Mouse (Mus musculus): ENCODE measurements around the gene Pramef12. TPM values are rescaled to one million over a fixed set of nuclear protein-coding genes. Genes with fewer than 3 reads are reported as not detected.

Gene Pramef12
- not detected for total RNA-seq (2023)

GRCm38 (mm10) chr4:144408290-144408689 is at the start of gene Pramef12:
TSS of gene Pramef12 (minus strand) at chr4:144408464.

GRCm38 (mm10) chr4:144453217-144453616 is 45.0 kb upstream of the Pramef12 start, which contains the start of gene Gm9944:
TSS of gene Gm9944 (minus strand) at chr4:144453317.

DNA sequence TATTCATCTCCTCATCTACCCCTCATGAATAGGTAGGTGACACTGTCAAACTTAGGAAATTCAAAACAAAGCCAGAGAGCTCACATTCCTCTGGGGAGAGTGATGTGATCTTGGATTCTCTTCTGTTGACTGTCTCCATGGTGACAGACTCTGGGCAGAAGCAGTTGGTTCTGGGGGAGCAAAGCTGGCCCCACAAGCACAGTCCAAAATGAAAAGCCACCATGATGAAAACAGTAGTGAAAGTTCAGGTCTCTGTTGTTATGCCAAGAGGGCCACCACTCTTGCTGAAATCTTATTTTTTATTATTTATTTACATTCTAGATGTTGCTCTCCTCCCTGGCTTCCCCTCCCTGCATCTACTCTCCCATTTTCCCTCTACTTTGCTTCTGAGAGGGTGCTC is 30.4 kb upstream of the Pramef12 start, which contains the start of gene 1700012P22Rik:
1700012P22Rik (minus strand) TSS at position 101 of the 400 bp plus-strand sequence.

GRCm38 (mm10) chr4:144377911-144378310 is 30.4 kb downstream of the Pramef12 start, which contains the start of gene Pramef20:
TSS of gene Pramef20 (minus strand) at chr4:144377933.

DNA sequence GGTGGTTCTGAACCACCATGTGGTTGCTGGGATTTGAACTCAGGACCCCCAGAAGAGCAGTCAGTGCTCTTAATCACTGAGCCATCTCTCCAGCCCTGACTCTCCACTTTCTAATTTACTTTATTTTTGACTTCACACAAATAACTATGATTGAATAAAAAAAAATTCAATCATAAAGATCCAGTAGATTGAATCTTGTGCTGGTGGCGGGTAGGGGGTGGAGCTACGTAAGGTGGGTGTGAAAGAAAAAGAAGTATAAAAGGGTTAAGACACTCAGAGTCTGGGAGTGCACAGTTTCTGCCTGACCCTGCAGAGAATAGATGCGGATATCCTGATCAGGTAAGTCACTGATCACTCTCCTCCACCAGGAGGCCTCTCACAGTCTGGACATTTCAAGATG is 50.6 kb downstream of the Pramef12 start, which contains the start of gene Gm13119:
Gm13119 (plus strand) TSS at position 301 of the 400 bp plus-strand sequence.

Other genes with a start within 250 kb of the Pramef12 start
- not detected for gene Oog3, start 245.8 kb downstream of the Pramef12 start, total RNA-seq (2023)
- not detected for gene Oog2, start 217.7 kb downstream of the Pramef12 start, total RNA-seq (2023)
- not detected for gene C87977, start 195.1 kb downstream of the Pramef12 start, total RNA-seq (2023)
- not detected for gene Pramel5, start 128.0 kb downstream of the Pramef12 start, total RNA-seq (2023)
- gene Gm13128, start 78.2 kb downstream of the Pramef12 start, total RNA-seq (2023): not detected
- gene Gm13119, start 50.5 kb downstream of the Pramef12 start, total RNA-seq (2023): not detected
- gene Pramef20, start 30.5 kb downstream of the Pramef12 start, total RNA-seq (2023): not detected
- gene 1700012P22Rik, start 30.3 kb upstream of the Pramef12 start, total RNA-seq (2023): not detected
- gene Gm9944, start 44.9 kb upstream of the Pramef12 start, total RNA-seq (2023): not detected
- gene Aadacl3, start 55.3 kb upstream of the Pramef12 start, total RNA-seq (2023): not detected
- gene 9430007A20Rik, start 111.4 kb upstream of the Pramef12 start, total RNA-seq (2023): not detected
- gene Gm13124, start 156.7 kb upstream of the Pramef12 start, total RNA-seq (2023): not detected
- gene Aadacl4, start 205.2 kb upstream of the Pramef12 start, total RNA-seq (2023): not detected

Measured in monocyte, adult 59 days (primary cell).